Mouse (Mus musculus) hindbrain, postnatal 0 days (tissue): Measurements from ENCODE around the gene Vps13a. TPM values are rescaled to one million over a fixed set of nuclear protein-coding genes. Genes with fewer than 3 reads are reported as not detected.

Source experiments
- ATAC-seq: fragments of 200-750 bp; cut with Nextera tagmentation; 2 replicates; pipeline ENCODE4 v1.8.0; 2017; ENCODE audit warnings: mild to moderate bottlenecking, moderate TSS enrichment, moderate library complexity
- DNase-seq: peaks from one replicate; pipeline ENCODE4 v3.0.0-alpha.2; 2015; ENCODE audit warnings: low spot score
- H3K27ac ChIP-seq: fragments of 300-500 bp; sonication (generic); 2 replicates; pipeline ENCODE4 v1.5.1; 2014; ENCODE audit warnings: mild to moderate bottlenecking
- H3K27me3 ChIP-seq: fragments of 300-500 bp; sonication (generic); 2 replicates; pipeline ENCODE4 v1.6.1; 2014; ENCODE audit warnings: low read length, mixed read lengths; ENCODE audit not compliant: insufficient read depth
- H3K36me3 ChIP-seq: fragments of 300-500 bp; sonication (generic); 2 replicates; pipeline ENCODE4 v1.6.1; 2014; ENCODE audit warnings: low read length, mixed read lengths; ENCODE audit not compliant: insufficient read depth
- H3K4me1 ChIP-seq: fragments of 300-500 bp; sonication (generic); 2 replicates; pipeline ENCODE4 v1.6.1; 2014; ENCODE audit warnings: antibody characterized with exemption, low read length, mixed read lengths; ENCODE audit not compliant: insufficient read depth
- H3K4me2 ChIP-seq: fragments of 300-500 bp; sonication (generic); 2 replicates; pipeline ENCODE4 v1.6.1; 2014; ENCODE audit warnings: low read depth, mild to moderate bottlenecking, low read length, moderate library complexity, mixed read lengths
- H3K4me3 ChIP-seq: fragments of 300-500 bp; sonication (generic); 2 replicates; pipeline ENCODE4 v1.5.1; 2014; ENCODE audit warnings: low read length
- H3K9ac ChIP-seq: fragments of 300-500 bp; sonication (generic); replicated peaks from 2 replicates; pipeline ENCODE4 v1.6.1; 2014; ENCODE audit warnings: mild to moderate bottlenecking, low read length, moderate library complexity, mixed read lengths
- H3K9me3 ChIP-seq: fragments of 300-500 bp; sonication (generic); 2 replicates; pipeline ENCODE4 v1.6.1; 2016; ENCODE audit warnings: low read length, mixed read lengths
- CTCF ChIP-seq: IDR thresholded peaks from 2 replicates; pipeline ENCODE4 v1.5.1; 2016; ENCODE audit warnings: antibody characterized with exemption, control low read depth, low read depth
- WGBS: fragments of 180-500 bp; shearing (Covaris S2); extraction: QIAGEN DNeasy Blood & Tissue Kit; methylation state at CpG from one replicate; pipeline ENCODE4 v1.1.7; 2014; 5-methylcytosine and 5-hydroxymethylcytosine counted together
- polyA plus RNA-seq: library from polyadenylated mRNA; unstranded; fragments of >200 nt; fragmentation: Nextera tagmentation; extraction: Ambion mirVana; gene quantifications from 2 replicates; pipeline ENCODE4 v1.2.1, GENCODE M21; 2015
- total RNA-seq: library from RNA; depleted of rRNA; stranded (reverse); fragments of >200 nt; gene quantifications from 2 replicates; pipeline ENCODE4 v1.2.3, GENCODE M21; 2014; rRNA removed

The Vps13a gene
- total RNA-seq (9.1 and 13.1 TPM in 2 replicates), polyA plus RNA-seq (8.1 and 8.2 TPM in 2 replicates)

DNA sequence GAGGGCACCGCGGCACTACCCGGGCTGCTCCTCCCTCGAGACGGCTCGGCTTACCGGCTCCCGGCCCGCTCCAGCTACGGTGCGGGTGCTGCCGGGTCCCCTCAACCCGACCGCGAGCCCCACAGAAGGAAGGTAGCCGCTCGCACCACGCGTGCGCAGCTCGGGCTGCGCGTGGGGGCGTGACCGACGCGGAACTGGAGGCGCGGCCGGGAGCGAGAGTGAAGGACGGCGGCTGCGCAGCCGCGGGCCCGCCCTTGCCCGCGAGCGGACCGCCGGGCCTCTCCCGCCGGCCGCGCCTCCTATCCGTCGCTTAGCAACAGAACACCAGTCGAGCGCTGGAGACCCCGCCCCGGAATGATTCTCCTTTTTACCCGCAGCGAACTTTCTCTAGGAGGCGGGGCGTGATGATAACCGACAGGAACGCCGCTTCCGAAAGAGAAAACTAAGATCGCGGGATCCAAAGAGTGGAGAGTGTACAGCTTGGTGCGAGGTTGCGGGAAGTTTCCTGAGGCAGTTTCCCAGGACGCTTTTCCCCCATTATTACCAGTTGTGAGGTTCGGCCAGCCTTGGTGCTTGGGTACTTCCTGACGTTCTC lies at the start of gene Vps13a:
Gene Vps13a (minus strand): TSS at position 144 of the 595 bp plus-strand sequence.
- TF ChIP-seq CTCF: no peak
- WGBS: under 1% methylated on average over 65 of the region's 67 CpGs
- H3K36me3 ChIP-seq: no peaks in the 10 kb centered on the region
- H3K4me2 ChIP-seq: peak within 1 kb of the TSS; percentile 99
- H3K27me3 ChIP-seq: no peaks in the 10 kb centered on the region
- H3K4me1 ChIP-seq: no peaks in the 10 kb centered on the region
- H3K27ac ChIP-seq: no peak within 1 kb of the TSS
- peak within 1 kb of the TSS; percentile 54 for H3K9ac ChIP-seq
- H3K9me3 ChIP-seq: no peaks in the 10 kb centered on the region
- DNase-seq: peak; percentile 95
- peak within 1 kb of the TSS; percentile 80 for H3K4me3 ChIP-seq
- peak; percentile 98 for ATAC-seq

DNA sequence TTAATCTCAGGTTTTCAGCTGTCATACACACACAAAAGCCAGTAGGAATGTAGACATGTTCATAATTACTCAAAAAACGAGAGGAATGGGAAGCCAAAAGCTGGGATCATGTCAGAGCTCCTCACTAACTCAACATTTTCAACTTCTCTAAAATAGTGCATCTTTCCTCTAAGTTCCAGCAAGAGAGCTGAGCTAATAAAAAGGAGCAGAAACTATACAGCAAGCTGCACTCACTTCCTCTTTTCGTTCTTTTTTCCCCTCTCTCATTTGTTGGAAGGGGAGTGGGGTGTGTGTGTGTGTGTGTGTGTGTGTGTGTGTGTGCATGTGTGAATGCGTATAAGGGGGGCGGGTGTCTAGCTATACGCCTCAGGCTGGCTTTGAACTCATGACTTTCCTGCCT lies 46.9 kb upstream of the Vps13a start:
- Histone ChIP-seq H3K36me3 (no peaks in the 10 kb centered on the region), H3K9ac (no peak overlapping the region), H3K27me3 (no peaks in the 10 kb centered on the region), H3K9me3 (no peaks in the 10 kb centered on the region), H3K27ac (no peak overlapping the region), H3K4me1 (no peaks in the 10 kb centered on the region), H3K4me2 (no peak overlapping the region), H3K4me3 (no peak overlapping the region)
- DNase-seq: no peak
- WGBS: 81% methylated on average over 5 of the region's 5 CpGs
- no peak for TF ChIP-seq CTCF
- ATAC-seq: no peak

DNA sequence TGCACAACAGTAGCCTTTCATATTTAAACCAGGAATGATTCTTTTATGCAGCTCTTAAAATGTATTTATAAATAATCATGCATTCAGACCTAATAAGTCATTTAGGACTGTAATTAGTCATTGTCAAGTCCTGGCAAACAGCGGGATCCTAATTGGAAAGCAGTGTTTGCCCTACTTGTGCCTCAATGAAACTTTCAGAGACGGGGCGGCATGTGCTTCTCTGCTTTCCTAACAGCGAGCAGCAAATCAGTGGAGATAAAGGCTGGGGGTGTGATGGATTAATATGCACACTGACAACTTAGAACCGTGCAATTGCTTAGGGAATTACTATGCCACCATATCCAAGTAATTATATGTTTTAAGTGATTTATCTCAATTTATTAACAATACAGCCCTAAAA lies 44.5 kb upstream of the Vps13a start:
- H3K4me1 ChIP-seq: no peaks in the 10 kb centered on the region
- no peak overlapping the region for H3K4me3 ChIP-seq
- no peaks in the 10 kb centered on the region for H3K9me3 ChIP-seq
- no peaks in the 10 kb centered on the region for H3K36me3 ChIP-seq
- no peaks in the 10 kb centered on the region for H3K27me3 ChIP-seq
- H3K9ac ChIP-seq: no peak overlapping the region
- no peak overlapping the region for H3K4me2 ChIP-seq
- no peak for TF ChIP-seq CTCF
- WGBS: 47% methylated on average over 5 of the region's 5 CpGs
- DNase-seq (no peak), ATAC-seq (no peak)
- H3K27ac ChIP-seq: no peak overlapping the region

DNA sequence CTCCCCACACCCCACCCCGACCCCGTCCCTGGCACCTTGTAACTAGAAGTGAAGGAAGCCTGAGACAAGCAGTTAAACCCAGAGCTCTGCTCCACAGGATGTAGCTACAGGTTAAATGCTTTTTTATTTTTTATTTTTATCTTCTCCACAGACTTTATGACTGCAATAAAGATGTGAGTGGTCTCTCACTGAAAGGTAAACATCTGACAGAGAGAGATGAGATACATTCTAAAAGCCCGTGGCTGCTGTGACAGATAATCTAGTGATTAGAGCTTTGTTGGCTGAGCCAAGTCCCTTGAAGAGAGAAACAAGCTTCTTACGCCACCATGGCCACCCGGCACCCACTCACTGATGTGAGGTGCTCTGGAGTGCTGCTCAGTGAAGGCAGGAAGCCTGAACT lies 34.1 kb upstream of the Vps13a start:
- no peak for DNase-seq

DNA sequence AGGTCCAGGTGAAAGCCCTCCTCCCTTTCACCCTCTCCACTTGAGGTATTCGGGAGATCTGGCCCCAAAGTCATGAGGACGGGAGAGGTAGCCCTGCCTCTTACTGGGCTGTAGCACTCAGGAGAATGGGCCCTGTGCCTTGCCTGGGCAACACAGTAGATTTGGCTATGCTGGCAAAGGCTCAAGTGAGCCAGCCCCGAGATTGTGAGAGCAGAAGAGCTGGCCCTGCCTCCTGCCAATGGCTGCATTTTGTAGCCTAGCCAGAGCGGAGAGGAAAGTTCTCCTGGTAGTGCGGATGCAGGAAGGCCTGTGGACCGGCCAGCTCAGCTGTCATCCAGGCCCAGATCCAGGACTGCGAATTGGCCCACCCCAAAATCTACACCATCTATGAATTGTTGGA lies 32.6 kb upstream of the Vps13a start:
- no peak for DNase-seq

More for the DNA sequence above, 34.1 kb upstream of the Vps13a start:
- H3K4me1 ChIP-seq: no peaks in the 10 kb centered on the region
- no peak for TF ChIP-seq CTCF
- no peak overlapping the region for H3K4me3 ChIP-seq
- no peak overlapping the region for H3K4me2 ChIP-seq
- H3K9ac ChIP-seq: no peak overlapping the region
- no peaks in the 10 kb centered on the region for H3K27me3 ChIP-seq
- WGBS: 72% methylated on average over 5 of the region's 5 CpGs
- no peaks in the 10 kb centered on the region for H3K9me3 ChIP-seq
- no peak for ATAC-seq
- H3K27ac ChIP-seq: no peak overlapping the region
- no peaks in the 10 kb centered on the region for H3K36me3 ChIP-seq

DNA sequence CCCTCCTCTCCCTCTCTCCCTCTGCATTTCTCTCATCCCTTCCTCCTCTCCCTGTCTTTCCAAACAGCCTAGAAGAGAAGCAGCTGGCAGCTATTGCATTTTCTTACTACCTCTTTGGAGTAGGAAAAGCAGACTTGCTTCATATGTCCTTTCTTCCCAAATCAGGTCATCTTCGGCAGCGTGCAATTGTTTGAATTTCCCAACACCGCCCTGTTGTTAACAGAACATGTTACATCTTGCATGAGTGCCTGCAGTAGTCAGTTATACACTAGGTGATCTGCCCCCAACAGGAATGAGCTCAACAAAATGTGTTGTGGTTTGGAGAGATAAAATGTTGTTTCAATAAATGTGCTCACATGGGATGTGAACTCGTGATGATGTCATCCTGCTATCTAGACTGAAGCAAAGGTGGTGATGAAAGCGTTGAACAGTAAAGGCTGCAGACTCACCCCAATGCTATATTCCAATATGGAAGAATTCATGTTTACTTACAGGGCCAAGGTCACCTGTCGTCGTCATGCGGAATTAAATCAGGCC lies 31.4 kb upstream of the Vps13a start:
- no peak for ATAC-seq
- H3K9ac ChIP-seq: no peak overlapping the region
- no peaks in the 10 kb centered on the region for H3K9me3 ChIP-seq
- H3K4me2 ChIP-seq: no peak overlapping the region
- no peak for TF ChIP-seq CTCF
- no peaks in the 10 kb centered on the region for H3K36me3 ChIP-seq
- H3K4me3 ChIP-seq: no peak overlapping the region
- no peak overlapping the region for H3K27ac ChIP-seq
- 93% methylated on average over 8 of the region's 8 CpGs for WGBS
- DNase-seq: no peak
- H3K4me1 ChIP-seq: no peaks in the 10 kb centered on the region
- H3K27me3 ChIP-seq: no peaks in the 10 kb centered on the region

More for the DNA sequence above, 32.6 kb upstream of the Vps13a start:
- no peaks in the 10 kb centered on the region for H3K36me3 ChIP-seq
- 71% methylated on average over 7 of the region's 7 CpGs for WGBS
- H3K27ac ChIP-seq: no peak overlapping the region
- no peak overlapping the region for H3K9ac ChIP-seq
- TF ChIP-seq CTCF: no peak
- H3K4me1 ChIP-seq: no peaks in the 10 kb centered on the region
- no peaks in the 10 kb centered on the region for H3K9me3 ChIP-seq
- H3K4me3 ChIP-seq: no peak overlapping the region
- no peak for ATAC-seq
- no peak overlapping the region for H3K4me2 ChIP-seq
- no peaks in the 10 kb centered on the region for H3K27me3 ChIP-seq

DNA sequence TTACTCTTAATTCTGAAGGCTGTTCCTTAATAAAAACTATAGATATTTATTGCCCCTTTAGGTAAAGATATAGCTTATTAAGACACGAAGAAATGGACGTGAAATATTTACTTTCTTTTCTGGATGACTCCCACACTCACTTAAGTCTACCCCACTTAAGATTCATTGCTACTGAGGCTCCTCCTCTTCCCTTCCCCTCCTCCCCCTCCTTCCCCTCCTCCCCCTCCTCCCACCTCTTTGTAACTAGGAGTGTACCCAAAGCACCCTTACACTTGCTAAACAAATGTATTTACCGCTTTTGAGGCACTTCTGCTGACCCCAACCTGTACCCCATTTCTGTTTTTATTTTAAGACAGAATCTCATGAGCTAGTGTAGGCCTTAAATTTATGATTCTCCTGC lies 24.4 kb upstream of the Vps13a start:
- WGBS: 64% methylated on average over 3 of the region's 3 CpGs
- DNase-seq: no peak

More for the DNA sequence above, 24.4 kb upstream of the Vps13a start:
- no peaks in the 10 kb centered on the region for H3K36me3 ChIP-seq
- no peak overlapping the region for H3K4me2 ChIP-seq
- H3K27me3 ChIP-seq: no peaks in the 10 kb centered on the region
- no peak for ATAC-seq
- TF ChIP-seq CTCF: no peak
- no peaks in the 10 kb centered on the region for H3K4me1 ChIP-seq
- no peak overlapping the region for H3K9ac ChIP-seq
- no peaks in the 10 kb centered on the region for H3K9me3 ChIP-seq
- no peak overlapping the region for H3K27ac ChIP-seq
- no peak overlapping the region for H3K4me3 ChIP-seq
